Mouse (Mus musculus) macrophage (primary cell): ENCODE data around the gene Rasgrp4. TPM values are rescaled to one million over a fixed set of nuclear protein-coding genes. Genes with fewer than 3 reads are reported as not detected.
"Not testable (repeated sequence)": the region's sequence is repeated elsewhere in the genome, so short reads cannot be mapped to it uniquely, and the experiment has no call there.

Experiments
- H3K27ac ChIP-seq: fragments of 350-480 bp; formaldehyde crosslinking; 2 replicates; pipeline ENCODE4 v1.9.0; 2021
- H3K36me3 ChIP-seq: fragments of 350-480 bp; formaldehyde crosslinking; 2 replicates; pipeline ENCODE4 v1.9.0; 2021; ENCODE audit errors: inconsistent target
- H3K4me3 ChIP-seq: fragments of 350-480 bp; formaldehyde crosslinking; 2 replicates; pipeline ENCODE4 v1.9.0; 2021; ENCODE audit errors: inconsistent target
- H3K79me2 ChIP-seq: fragments of 350-480 bp; formaldehyde crosslinking; 2 replicates; pipeline ENCODE4 v1.9.0; 2021; ENCODE audit errors: inconsistent target
- WGBS: methylation state at CpG from one replicate; pipeline ENCODE4 v1.1.7; 2026; ENCODE audit warnings: inconsistent platforms; ENCODE audit not compliant: missing documents; 5-methylcytosine and 5-hydroxymethylcytosine counted together
- polyA plus RNA-seq: library from polyadenylated mRNA; stranded (reverse); fragments of 250-400 nt; gene quantifications from 3 replicates; pipeline ENCODE4 v1.2.4, GENCODE M21; 2018; ENCODE audit warnings: inconsistent platforms

Gene Rasgrp4
- polyA plus RNA-seq, 1 experiment from 2014 or later: 1.8 TPM

GRCm38 (mm10) chr7:29179323-29179722 lies 44.7 kb downstream of the Rasgrp4 start:
- 12% methylated on average over 7 of the region's 7 CpGs for WGBS
- Histone ChIP-seq H3K4me3 (peak overlapping the region; percentile 99), H3K27ac (peak overlapping the region; percentile 91), H3K79me2 (peaks cover 51% of the 10 kb centered on the region), H3K36me3 (peaks cover 30% of the 10 kb centered on the region)

- Histone ChIP-seq H3K4me3 (peak within 1 kb of the TSS; percentile 99), H3K36me3 (peaks cover 20% of the 10 kb centered on the region), H3K79me2 (peaks cover 50% of the 10 kb centered on the region), H3K27ac (peak within 1 kb of the TSS; percentile 91)
- WGBS: under 1% methylated on average over 62 of the region's 62 CpGs
These were observed 45.6 kb downstream of the Rasgrp4 start, which contains the start of gene Psmd8 for GRCm38 (mm10) chr7:29180077-29180853. TSS of gene Psmd8 (minus strand) at chr7:29180701.

GRCm38 (mm10) chr7:29180854-29181236 lies 46.2 kb downstream of the Rasgrp4 start:
- WGBS: 70% methylated on average over 3 of the region's 5 CpGs
- H3K4me3 ChIP-seq: no peak overlapping the region
- H3K27ac ChIP-seq: no peak overlapping the region
- peaks cover 44% of the 10 kb centered on the region for H3K79me2 ChIP-seq
- H3K36me3 ChIP-seq: peaks cover 15% of the 10 kb centered on the region

- H3K4me3 ChIP-seq, H3K36me3 ChIP-seq, H3K27ac ChIP-seq: not testable (repeated sequence)
- WGBS: 94% methylated on average over 4 of the region's 4 CpGs
- peaks cover 39% of the 10 kb centered on the region for H3K79me2 ChIP-seq
These were observed 46.7 kb downstream of the Rasgrp4 start for GRCm38 (mm10) chr7:29181323-29181722.

GRCm38 (mm10) chr7:29194230-29194629 lies 59.6 kb downstream of the Rasgrp4 start:
- H3K4me3 ChIP-seq, H3K36me3 ChIP-seq: not testable (repeated sequence)
- no CpG with 5 or more reads among the region's 1 CpGs for WGBS

GRCm38 (mm10) chr7:29202577-29202976 lies 67.9 kb downstream of the Rasgrp4 start:
- WGBS: 66% methylated on average over 6 of the region's 6 CpGs
- Histone ChIP-seq H3K36me3 (no peaks in the 10 kb centered on the region), H3K4me3 (no peak overlapping the region), H3K27ac (no peak overlapping the region), H3K79me2 (no peaks in the 10 kb centered on the region)

More at GRCm38 (mm10) chr7:29194230-29194629, 59.6 kb downstream of the Rasgrp4 start:
- H3K27ac ChIP-seq, H3K79me2 ChIP-seq: not testable (repeated sequence)

Other genes with a start within 250 kb of the Rasgrp4 start
- 117 to 186 TPM (median 183 TPM) in 3 replicates for gene Actn4, start 172.5 kb upstream of the Rasgrp4 start, polyA plus RNA-seq
- gene Eif3k, start 153.0 kb upstream of the Rasgrp4 start, polyA plus RNA-seq: 201 to 248 TPM (median 241 TPM) in 3 replicates
- 3.7 to 5.2 TPM (median 4.7 TPM) in 3 replicates for gene Map4k1, start 152.8 kb upstream of the Rasgrp4 start, polyA plus RNA-seq
- 0.01 to 0.03 TPM in 2 of 3 replicates, not detected in the other for gene Ryr1, start 9.7 kb upstream of the Rasgrp4 start, polyA plus RNA-seq
- 6.9 to 13.8 TPM (median 12.9 TPM) in 3 replicates for gene Fam98c, start 21.4 kb downstream of the Rasgrp4 start, polyA plus RNA-seq
- 0.40 to 0.90 TPM (median 0.70 TPM) in 3 replicates for gene Ggn, start 35.4 kb downstream of the Rasgrp4 start, polyA plus RNA-seq
- gene Spred3, start 35.6 kb downstream of the Rasgrp4 start, polyA plus RNA-seq: 0.95 to 2.3 TPM (median 1.6 TPM) in 3 replicates
- 296 to 477 TPM (median 343 TPM) in 3 replicates for gene Psmd8, start 45.9 kb downstream of the Rasgrp4 start, polyA plus RNA-seq
- 0.41 to 1.9 TPM (median 0.86 TPM) in 3 replicates for gene Catsperg1, start 79.2 kb downstream of the Rasgrp4 start, polyA plus RNA-seq
- gene Kcnk6, start 97.7 kb downstream of the Rasgrp4 start, polyA plus RNA-seq: 23.4 to 43.1 TPM (median 38.3 TPM) in 3 replicates
- 31.3 to 53.4 TPM (median 51.1 TPM) in 3 replicates for gene Yif1b, start 103.5 kb downstream of the Rasgrp4 start, polyA plus RNA-seq
- not detected in 3 replicates for gene 2200002D01Rik, start 113.6 kb downstream of the Rasgrp4 start, polyA plus RNA-seq
- 0.25 to 0.72 TPM (median 0.27 TPM) in 3 replicates for gene Spint2, start 147.1 kb downstream of the Rasgrp4 start, polyA plus RNA-seq
- gene Ppp1r14a, start 154.5 kb downstream of the Rasgrp4 start, polyA plus RNA-seq: not detected in 3 replicates
- 0.28 to 1.2 TPM (median 0.29 TPM) in 3 replicates for gene Dpf1, start 169.1 kb downstream of the Rasgrp4 start, polyA plus RNA-seq